Mouse (Mus musculus): ENCODE data around the gene Actn1.

Gene Actn1

GRCm38 (mm10) chr12:80259216-80260055, 735 bp downstream of the Actn1 start:
- no peak for DNase-seq (ENCODE audit: low read depth)

GRCm38 (mm10) chr12:80258520-80259215, 1.5 kb downstream of the Actn1 start:
- DNase-seq (ENCODE audit: low read depth), result no peak

- DNase-seq (ENCODE audit: low read depth), result no peak
Measured at GRCm38 (mm10) chr12:80251978-80252377, 8.2 kb downstream of the Actn1 start.

GRCm38 (mm10) chr12:80251554-80251953, 8.6 kb downstream of the Actn1 start:
- no peak for DNase-seq (ENCODE audit: low read depth)

GRCm38 (mm10) chr12:80249539-80249938, 10.6 kb downstream of the Actn1 start:
- no peak for DNase-seq (ENCODE audit: low read depth)

GRCm38 (mm10) chr12:80247067-80247466, 13.1 kb downstream of the Actn1 start:
- no peak for DNase-seq (ENCODE audit: low read depth)

GRCm38 (mm10) chr12:80246505-80246904, 13.7 kb downstream of the Actn1 start:
- no peak for DNase-seq (ENCODE audit: low read depth)

- DNase-seq (ENCODE audit: low read depth), result no peak
Measured at GRCm38 (mm10) chr12:80244755-80245154, 15.4 kb downstream of the Actn1 start.

GRCm38 (mm10) chr12:80244127-80244526, 16.0 kb downstream of the Actn1 start:
- no peak for DNase-seq (ENCODE audit: low read depth)

- DNase-seq (ENCODE audit: low read depth), result no peak
Measured at GRCm38 (mm10) chr12:80243335-80243734, 16.8 kb downstream of the Actn1 start.

- no peak for DNase-seq (ENCODE audit: low read depth)
Measured at GRCm38 (mm10) chr12:80239445-80239844, 20.7 kb downstream of the Actn1 start.

GRCm38 (mm10) chr12:80238523-80238922, 21.6 kb downstream of the Actn1 start:
- no peak for DNase-seq (ENCODE audit: low read depth)

GRCm38 (mm10) chr12:80235295-80235694, 24.9 kb downstream of the Actn1 start:
- DNase-seq (ENCODE audit: low read depth), result no peak

- DNase-seq (ENCODE audit: low read depth), result no peak
Measured at GRCm38 (mm10) chr12:80234226-80234625, 25.9 kb downstream of the Actn1 start.

- no peak for DNase-seq (ENCODE audit: low read depth)
Measured at GRCm38 (mm10) chr12:80232840-80233218, 27.3 kb downstream of the Actn1 start.

- no peak for DNase-seq (ENCODE audit: low read depth)
Measured at GRCm38 (mm10) chr12:80232076-80232839, 27.9 kb downstream of the Actn1 start.

GRCm38 (mm10) chr12:80231317-80231716, 28.9 kb downstream of the Actn1 start:
- DNase-seq (ENCODE audit: low read depth), result no peak

GRCm38 (mm10) chr12:80230854-80231253, 29.3 kb downstream of the Actn1 start:
- no peak for DNase-seq (ENCODE audit: low read depth)

- DNase-seq (ENCODE audit: low read depth), result peak; percentile 93
Measured at GRCm38 (mm10) chr12:80230111-80230700, 30.0 kb downstream of the Actn1 start.

- DNase-seq (ENCODE audit: low read depth), result no peak
Measured at GRCm38 (mm10) chr12:80229010-80229800, 31.0 kb downstream of the Actn1 start.

- DNase-seq (ENCODE audit: low read depth), result no peak
Measured at GRCm38 (mm10) chr12:80228356-80228755, 31.8 kb downstream of the Actn1 start.
